Mouse (Mus musculus) thymus, adult 18-20 months (tissue): ENCODE data around the gene Map3k14.
A peak's percentile ranks its signal among the peaks of the same experiment; 100 is the strongest.
"Not testable (repeated sequence)": the region's sequence is repeated elsewhere in the genome, so short reads cannot be mapped to it uniquely, and the experiment has no call there.

ENCODE experiments used
- DNase-seq, 2 experiments: peaks; one replicate each; pipeline ENCODE4 v3.0.0; 2022; ENCODE audit warnings: mixed read lengths in 2 of 2

The Map3k14 gene

DNA sequence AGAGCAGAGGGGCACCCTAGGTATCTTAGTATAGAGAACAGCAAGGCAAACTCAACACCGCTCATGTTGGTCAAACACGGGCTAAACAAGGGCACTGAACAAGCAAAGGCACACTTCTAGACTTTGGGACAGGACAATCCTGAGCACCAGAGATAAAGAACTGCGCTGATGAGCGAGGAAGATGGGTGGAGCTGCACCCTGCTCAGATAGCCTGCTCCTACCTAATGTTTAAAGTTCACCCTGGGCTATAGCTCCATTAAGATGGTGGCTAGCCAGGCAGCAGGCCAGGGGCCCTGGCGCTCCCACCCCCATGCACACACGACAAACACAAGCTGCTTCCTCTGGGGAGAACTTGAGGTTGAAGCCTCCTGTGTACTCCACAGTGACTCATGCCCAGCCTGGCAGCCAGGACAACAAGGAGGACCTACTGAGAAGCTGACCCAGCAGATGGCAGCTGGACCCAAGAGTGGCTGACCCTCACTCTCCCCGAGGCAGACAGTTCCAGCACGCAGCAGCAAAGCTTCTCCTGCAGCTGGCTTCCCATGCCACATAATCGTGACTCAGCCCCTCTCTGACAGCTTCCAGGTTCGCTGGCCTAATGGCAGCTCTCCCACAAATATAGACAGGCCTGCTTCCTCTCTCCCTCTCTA is 21.1 kb downstream of the Map3k14 start:
- DNase-seq = no peak

DNA sequence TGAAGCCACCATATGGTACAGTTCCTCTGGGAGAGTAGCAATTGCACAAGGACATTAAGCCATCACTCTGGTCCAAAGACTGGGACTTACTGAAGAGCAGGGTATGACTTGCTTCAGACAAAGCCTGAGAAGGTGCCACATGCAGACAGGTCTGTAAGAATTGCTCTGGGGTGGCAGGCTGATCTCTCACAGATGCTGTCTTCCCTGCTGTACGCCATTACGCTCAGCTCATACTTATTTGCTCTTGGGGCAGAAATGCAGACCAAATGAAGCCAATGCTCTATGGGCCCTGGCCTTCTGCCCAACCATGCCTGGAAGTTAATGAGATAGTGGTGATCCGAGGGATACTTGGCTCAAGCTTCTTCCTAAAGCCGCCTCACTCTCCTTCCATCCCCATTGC is 22.4 kb downstream of the Map3k14 start:
- no peak for DNase-seq

DNA sequence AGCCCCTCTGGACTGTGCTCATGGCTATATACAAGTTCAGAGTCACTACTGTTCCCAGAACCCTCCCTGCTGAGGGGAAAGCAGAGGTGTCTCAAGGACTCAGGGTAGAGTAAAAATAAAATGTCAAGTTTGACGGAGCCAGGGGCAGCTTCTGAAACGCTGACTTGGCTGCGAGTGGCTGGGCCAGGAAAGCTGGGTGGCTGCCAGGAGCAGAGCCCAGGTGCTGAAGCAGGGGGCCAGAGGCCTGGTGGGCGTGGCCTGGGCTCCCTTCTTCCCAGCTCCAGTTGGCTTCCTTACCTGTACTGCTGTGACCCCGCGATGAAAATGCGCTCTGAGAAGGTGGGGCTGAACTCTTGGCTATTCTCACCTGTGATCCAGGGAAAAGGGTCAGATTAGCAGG is 26.5 kb downstream of the Map3k14 start:
- DNase-seq = no peak

DNA sequence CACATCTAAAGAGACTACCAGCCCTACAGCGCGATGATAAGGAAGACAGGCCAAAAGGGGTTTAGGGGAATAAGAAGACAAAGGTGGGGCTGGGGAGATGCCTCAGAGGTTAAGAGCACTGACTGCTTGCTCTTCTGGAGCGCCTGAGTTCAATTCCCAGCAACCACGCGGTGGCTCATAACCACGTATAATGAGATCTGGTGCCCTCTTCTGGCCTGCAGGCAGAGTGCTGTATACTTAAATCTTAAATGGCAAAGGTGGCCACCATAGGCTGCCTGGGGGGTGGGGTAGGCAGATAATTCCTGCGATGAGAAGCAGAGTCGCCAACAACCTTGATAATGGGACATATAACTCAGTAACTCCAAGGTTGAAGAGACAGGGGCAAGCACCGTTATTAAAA is 29.5 kb downstream of the Map3k14 start:
- no peak for DNase-seq

DNA sequence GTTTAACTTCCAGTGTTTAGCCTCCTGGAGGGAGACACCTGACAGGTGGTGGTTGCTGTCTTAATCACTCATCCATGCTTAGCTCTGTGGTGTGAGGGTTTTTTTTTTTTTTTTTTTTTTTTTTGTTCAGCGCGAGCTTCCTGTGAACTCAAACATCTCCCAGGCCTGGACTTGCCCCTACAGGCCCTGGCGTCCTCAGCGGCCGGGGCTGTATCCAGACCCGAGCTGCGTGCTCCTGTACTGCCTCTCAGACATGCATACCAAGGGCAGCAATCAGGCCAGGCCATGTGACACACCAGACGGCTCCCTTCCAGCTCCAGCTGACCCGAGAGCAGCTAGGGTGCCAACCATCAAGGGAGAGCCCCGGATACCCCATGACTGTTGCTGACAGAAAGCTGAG is 30.4 kb downstream of the Map3k14 start:
- DNase-seq = no peak

DNA sequence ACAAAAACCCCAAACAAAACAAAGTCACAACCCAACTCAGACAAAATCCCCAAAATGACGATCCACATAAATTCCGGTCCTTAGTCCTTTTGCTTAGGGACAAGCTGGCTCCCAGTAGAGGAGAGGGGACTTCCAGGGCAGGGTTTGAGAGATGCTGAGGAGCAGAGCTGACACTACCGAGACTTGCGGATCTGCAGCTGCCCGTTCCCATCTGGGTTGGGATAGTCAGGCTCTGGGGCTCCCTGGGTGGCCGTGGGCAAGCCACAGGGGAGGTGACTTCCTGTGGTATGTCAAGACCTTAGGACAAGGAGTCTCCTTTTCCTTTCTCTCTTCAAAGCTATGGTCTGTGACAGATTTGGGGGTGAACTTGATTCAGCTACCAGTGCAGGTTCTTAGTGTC is 30.8 kb downstream of the Map3k14 start:
- no peak for DNase-seq

DNA sequence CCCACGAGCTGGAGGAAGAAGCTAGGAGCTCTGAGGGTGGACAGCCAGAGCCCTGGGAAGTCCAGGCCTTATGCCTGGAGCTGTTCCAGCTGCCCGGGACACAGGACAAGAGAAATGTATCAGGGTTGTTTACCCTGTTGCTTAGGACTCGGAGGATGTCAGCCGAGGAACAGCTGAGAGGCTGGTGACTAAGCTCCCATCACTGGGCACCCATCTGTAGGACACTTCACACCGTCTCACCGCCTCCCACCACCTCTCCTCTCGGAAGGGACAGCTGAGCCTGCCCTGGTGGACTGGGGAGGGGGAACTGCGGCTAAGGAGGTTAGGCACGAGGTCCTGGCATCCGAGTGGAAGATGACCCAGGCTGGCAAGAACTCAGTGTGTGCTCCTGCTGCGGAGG is 31.6 kb downstream of the Map3k14 start:
- no peak for DNase-seq

DNA sequence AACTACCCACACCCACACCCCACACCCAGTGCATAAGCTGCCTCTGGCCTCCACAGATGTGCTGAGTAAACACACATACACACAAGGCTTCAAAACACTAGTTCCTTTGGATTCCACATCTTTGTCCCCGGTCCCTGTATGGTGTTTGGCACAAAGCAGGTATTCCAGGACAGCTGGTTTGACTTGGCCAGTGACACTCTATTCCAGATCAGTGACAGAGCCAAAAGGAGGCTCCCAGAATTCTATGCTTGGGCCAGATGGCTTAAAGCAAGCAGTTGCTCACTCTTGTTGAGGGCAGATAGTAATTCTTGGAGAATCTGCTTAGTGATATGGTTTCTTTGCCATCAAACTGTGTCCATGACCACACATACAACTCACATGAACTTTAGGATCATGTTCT is 32.8 kb downstream of the Map3k14 start:
- DNase-seq = no peak

DNA sequence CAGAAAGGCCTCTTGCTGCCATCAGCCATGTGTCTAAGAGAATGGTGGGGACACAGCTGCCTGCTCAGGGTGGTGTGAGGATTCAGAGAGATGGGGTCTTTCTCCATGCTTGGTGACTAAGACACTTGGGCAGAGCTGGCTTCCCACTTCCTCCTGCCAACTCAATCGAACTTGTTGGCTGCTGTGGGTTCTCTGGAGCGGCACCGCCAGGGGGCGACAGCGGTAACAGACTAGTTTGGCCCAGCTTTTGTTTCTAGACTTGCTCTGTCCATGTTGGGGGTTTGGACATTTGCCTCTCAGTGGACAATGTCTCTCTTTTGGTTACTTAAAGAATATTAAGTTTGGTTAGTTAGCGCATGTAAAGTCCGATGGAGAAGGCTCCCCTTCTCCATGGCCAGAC is 34.3 kb downstream of the Map3k14 start:
- peak; percentile 55 to 67 for DNase-seq

DNA sequence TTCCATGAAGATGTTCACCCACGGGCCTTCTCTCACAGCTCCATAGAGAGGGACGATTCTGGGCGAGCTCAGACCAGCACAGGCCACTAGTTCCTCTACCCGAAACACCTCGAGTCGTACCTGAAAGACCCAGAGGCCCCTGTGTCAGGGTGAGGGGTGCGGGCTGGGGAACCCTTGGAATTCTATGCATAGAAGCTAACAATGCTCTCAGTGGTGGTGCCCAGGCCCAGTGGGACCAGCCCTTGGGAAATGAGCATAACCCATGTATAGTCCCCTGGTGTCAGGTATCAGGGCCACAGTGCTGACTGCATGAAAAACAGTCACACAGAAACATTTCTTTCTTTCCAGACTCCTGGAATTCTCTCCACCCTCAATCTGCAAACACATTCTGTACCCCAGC is 35.9 kb downstream of the Map3k14 start:
- DNase-seq = no peak

DNA sequence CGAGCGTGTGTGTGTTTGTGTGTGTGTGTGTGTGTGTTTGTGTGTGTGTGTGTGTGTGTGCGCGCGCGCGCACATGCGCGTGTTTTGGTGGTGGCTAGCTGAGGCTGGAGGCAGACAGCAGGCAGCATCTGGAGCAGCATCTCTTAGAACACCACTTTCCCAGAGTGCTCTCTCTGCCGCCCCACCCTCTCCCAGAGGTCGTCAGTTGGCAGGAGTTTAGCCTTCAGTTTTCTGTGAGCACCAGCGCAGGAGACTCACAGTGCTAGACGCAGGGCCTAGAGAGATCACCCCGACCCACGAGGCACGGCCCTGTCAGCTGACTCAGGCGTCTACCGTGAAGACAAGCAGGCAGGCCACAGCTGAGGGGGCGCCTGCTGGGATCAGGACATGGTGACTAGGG is 36.6 kb downstream of the Map3k14 start:
- no peak for DNase-seq

DNA sequence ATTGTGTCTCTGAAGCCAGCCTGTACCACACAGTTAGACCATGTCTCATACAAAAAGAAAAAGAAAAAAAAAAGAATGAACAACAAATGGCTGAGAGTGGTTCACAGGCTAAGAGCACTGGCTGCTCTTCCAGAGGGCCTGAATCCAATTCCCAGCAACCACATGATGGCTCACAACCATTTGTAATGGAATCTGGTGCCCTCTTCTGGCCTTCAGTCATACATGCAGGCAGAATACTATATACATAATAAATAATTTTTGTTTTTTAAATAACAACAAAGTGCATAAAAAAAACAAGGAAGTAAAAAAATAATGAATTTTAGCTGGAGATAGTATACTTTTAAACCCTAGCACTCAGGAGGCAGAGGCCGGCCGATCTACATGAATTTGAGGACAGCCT is 37.7 kb downstream of the Map3k14 start:
- no peak for DNase-seq

DNA sequence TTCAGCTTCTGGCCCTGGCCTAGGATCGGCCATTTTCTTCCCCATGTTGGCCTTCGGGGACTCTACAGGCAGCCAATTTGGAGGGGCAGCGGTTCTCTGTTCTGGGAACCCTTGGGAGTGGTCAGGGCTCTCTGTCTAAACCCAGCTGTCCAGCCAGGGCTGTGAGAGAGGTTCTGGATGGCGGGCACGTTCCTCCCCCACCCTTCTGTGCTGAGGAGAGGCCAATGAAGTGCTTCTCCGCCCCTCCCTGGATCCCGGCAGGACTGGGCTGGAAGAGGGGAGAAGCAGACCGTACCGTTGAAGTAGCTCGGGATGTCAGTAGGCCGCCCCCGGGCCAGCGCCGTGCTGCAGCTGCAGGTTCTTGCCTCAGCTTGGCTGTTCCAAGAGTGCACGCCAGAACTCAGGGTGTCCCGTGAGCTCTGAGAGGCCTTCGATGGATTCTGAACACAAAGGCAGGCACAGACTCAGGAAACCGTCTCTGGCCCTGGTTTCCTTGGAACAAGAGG is 43.3 kb downstream of the Map3k14 start:
- no peak for DNase-seq

DNA sequence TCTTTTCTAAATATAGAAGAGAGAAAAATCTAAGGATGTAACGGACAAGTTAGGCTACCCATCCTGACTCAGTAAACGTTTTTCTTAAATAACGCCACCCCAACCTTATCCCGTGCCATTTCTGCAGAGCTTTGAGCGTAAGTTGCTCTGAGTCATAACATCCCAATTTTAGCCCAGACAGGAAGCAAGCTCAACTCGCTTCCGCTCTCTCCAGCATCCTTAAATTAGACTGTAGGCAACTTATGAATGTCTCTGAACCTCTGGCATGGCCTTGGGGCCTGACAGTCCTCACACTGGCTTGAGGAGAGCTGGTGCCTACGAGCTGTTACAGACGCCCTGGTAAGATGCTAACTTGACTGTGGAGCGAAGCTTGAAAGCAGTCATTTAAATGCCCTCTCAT is 43.8 kb downstream of the Map3k14 start:
- DNase-seq = no peak

DNA sequence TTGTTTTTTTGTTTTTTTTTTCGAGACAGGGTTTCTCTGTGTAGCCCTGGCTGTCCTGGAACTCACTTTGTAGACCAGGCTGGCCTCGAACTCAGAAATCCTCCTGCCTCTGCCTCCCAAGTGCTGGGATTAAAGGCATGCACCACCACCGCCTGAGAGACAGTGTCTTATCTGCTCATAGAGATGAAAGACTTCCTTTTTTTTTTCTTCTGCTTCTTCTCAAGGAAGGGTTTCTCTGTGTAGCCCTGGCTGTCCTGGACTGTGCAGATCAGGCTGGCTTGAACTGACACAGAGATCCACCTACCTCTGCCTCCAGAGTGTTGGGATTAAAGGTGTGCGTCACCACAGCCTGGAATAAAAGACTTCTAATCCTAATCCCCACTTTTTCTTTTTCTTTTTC is 44.6 kb downstream of the Map3k14 start:
- not testable (repeated sequence) for DNase-seq

DNA sequence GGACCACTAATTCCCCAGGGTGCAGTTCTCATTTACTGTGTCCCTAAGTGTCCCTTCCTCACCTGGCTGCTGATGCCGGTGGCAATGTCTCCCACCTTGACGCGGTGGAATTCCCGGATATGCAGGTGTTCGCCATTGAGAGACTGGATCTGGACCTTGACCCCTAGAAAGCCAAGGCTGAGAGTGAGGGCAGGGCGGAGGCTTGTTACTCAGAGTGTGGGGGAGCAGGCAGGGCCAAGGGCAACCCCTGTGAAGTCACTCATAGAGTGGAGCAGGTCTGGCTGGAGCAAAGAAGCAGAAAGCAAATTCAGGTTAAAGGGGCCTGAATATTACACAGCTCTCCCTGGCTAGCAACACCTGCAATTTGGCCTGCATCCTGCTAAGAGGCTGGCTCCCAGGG is 45.8 kb downstream of the Map3k14 start:
- DNase-seq = no peak

DNA sequence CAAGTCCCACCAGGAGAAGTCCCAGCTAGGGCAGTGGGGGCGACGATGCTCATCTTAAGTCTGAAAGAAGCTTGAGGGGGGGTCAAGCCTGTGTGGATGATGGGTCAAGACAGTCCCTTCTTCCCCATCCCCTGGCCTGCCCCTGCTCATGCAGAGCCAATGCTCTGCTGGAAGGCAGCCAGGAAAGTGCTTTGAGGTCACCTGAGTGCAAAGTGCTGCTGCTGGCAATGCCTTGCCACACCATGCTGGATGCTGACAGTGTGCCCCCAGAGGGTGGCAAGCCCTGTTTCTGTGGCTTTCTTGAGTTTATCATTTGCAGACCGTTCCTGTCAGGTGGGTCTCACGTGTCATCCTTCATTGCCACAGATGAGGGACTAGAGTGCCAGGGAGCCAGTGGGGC is 47.3 kb downstream of the Map3k14 start:
- DNase-seq = no peak

DNA sequence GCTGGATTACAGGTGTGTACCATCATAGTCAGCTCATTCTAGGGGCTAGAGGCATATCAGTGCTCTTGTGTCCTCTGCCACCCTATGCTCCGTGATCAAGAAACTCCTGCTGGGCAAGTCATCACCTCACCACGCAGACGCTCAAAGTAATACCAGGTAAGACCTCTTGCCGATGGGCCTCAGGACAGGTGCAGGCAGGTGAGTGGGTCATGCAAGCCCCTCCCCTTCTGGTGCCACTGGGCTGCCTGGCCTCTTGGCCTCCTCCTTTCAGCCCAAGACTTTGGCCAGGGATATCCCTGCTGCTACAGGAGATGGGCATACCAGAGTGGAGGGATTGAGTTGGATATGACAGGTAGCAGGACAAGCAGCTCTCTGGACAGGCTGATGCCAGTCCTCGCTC is 48.0 kb downstream of the Map3k14 start:
- no peak for DNase-seq

DNA sequence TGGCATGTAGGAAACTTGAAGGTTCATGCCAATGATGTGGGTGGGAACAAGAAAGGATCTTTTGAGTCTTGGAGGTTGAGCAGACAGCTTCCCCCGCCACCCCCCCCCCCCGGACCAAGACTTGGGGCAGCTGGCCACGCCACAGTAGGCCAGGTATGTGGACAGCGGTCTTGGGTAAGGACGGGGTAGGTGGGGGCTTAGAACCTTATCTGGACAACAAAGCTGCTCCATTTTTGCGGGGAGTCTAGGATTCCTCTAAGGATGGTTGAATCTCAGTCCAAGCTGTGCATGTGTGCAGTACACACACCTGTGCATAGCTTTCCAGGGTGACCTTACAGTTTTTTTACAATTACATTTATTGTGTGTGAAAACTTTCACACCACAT is 48.8 kb downstream of the Map3k14 start:
- DNase-seq = no peak

DNA sequence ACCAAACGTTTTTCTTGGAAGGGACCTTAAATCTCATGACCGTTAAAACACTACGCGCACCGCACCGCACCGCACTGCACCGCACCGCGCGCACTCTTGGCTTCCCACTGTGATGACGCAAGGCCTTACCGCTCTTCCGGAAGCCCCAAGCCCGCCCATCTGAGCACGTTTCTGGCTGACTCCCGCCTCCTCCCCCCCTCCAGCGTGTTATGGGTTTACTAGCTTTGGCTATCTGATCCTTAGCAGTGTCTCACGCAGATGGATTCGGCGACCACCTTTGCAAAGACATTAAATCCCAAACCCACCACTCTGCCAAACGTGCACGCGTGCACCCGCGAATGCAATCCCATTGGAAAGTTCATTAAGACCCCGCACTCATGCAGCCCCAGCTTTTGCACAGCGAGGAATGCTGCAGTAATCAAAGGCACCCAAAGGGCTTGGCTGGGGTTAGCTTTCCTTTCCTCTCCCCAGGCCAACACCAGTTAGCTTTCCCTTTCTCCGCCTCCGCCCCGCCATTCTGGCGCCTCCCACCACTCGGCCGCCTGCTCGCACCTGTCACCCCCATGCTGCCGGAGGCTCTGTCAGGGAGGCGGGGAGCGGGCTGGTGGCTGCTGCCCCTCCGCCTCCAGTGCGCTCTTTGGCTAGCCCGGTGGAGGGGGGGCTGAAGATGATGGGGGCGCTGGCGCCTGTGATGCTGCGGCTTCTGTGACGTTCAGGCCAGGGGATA is 49.3 kb downstream of the Map3k14 start, which contains the start of gene Spata32:
Spata32 (minus strand) TSS at position 643 of the 727 bp plus-strand sequence.
- peak; percentile 72 to 80 for DNase-seq

DNA sequence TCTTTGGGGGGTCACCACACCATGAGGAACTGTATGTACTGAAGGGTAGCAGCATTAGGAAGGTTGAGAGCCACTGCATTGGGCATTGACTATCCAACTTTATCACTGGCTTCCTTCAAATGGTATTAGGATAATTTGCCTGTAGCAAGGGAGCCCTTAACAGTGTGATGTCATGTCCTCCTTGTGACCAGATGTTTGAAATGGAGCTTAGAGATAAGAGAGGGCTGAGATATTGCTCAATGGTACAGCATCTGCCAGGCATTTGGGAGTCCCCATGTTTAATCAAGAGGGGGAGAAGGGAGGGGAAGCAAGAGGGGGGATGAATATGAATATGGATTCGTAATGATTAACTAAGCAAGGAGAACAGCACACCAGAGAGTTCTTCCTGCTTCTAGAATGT is 51.9 kb downstream of the Map3k14 start:
- DNase-seq = no peak

DNA sequence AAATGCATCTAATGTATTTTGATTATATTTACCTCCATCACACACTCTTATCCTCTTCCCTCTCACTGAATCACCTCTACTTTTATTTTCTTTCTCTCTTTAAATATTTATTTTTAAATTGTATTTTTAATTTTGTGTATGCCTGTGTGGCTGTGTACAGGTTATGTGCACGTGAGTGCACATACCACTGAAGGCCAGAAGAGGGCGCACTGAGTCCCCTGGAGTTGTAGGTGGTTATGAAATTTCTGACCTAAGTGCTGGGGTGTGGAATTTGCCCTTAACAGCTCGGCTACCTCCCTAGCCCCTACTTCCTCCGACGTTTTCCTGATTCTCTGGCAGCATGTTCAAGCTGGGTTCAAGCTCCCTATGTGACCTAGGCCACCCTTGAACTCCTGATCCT is 53.6 kb downstream of the Map3k14 start:
- no peak for DNase-seq

DNA sequence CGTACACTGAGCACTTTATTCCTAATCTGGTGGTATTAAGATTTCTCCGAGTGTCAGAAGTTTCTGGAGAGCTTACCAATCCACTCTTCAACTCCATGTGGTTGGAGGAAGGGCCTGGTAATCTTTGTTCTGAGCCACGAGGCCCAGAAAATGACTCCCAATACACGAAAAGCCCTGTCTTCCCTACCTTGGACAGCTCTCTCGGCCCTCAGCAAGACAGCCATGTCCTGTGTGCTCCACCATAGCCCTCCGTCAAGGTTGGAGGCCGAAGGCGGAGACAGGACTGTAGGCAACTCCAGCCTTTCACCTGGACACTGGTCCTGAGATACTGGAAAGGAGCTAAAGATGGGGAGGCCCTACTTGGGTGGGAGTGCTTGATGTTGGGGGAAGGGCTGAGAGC is 57.0 kb downstream of the Map3k14 start:
- no peak for DNase-seq

DNA sequence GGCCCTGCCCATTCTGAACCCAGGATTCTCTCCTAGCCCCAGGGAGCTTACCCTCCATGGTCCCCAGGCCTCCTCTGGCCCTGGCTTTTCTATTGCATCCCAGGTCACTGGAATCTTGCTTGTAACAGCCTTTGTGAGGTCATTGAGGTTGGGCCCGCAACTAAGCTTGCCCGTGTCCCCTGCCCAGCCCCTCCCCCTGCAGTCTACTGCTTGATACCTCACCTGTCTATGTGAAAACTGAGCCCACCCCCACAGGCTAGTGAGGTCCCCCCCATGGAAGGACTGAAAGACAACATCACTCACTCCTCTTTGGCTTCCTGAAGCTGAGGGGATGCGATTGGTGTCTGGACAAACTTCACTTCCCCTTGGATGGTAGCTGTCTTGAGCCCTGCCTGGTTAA is 58.8 kb downstream of the Map3k14 start, which contains the start of gene 1700023F06Rik:
1700023F06Rik (minus strand) TSS at position 101 of the 400 bp plus-strand sequence.
- DNase-seq = no peak

DNA sequence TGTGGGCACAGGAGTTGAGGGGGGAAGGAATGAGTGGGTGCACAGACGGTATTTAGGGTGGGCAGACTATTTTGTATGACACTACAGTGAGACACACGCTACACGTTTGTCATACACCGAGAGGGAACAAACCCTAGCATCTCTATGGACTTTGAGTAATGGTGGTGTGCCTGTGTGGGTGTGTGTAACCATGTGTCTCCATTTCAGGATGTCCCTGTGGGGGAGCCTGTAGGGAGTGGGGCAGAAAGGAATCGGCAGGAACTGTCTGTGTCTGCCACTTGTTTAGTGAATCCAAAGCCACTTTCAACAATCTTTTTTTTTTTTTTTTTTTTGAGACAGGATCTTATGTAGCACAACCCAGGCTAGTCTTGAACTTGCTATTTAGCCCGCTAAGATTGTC is 61.1 kb downstream of the Map3k14 start:
- no peak for DNase-seq
